Mouse (Mus musculus) megakaryocyte, embryonic 14.5 days (primary cell): ENCODE data around the gene Mrpl17.

Experiments
- FLI1 ChIP-seq: IDR thresholded peaks from 2 replicates; pipeline ENCODE4 v1.6.1; 2012; ENCODE audit warnings: low read length, inconsistent platforms, mixed read lengths
- GATA1 ChIP-seq: IDR thresholded peaks from 3 replicates; pipeline ENCODE4 v1.6.1; 2012; ENCODE audit warnings: mixed read lengths, low read length, inconsistent platforms, borderline replicate concordance

DNA sequence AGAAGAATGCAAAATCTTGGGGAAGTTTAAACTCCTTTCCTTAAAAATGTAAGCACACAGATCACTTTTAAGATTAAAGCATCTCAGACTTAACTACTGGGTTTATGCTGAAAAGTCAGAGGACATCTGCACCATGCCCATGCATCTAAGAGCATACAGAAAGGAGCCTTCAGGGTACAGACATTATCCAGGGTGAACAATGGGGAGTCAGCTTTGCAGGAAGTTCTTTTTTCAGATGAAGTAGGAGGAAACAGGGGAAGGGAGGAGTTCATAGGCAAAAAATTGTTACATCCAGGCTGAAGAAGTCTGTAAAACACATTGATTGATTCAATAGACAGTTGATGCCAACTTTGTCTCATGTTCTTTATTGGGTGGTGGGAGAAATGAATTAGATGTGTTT lies 7.5 kb downstream of the Mrpl17 start:
- TF ChIP-seq GATA1 (no peak), FLI1 (no peak)
